Mouse (Mus musculus): Measurements from ENCODE around the gene Rap1gap2. TPM values are rescaled to one million over a fixed set of nuclear protein-coding genes. Genes with fewer than 3 reads are reported as not detected.

Gene Rap1gap2
- polyA plus RNA-seq (2012; ENCODE audit: low replicate concordance), result 13.6 and 44.1 TPM in 2 replicates

DNA sequence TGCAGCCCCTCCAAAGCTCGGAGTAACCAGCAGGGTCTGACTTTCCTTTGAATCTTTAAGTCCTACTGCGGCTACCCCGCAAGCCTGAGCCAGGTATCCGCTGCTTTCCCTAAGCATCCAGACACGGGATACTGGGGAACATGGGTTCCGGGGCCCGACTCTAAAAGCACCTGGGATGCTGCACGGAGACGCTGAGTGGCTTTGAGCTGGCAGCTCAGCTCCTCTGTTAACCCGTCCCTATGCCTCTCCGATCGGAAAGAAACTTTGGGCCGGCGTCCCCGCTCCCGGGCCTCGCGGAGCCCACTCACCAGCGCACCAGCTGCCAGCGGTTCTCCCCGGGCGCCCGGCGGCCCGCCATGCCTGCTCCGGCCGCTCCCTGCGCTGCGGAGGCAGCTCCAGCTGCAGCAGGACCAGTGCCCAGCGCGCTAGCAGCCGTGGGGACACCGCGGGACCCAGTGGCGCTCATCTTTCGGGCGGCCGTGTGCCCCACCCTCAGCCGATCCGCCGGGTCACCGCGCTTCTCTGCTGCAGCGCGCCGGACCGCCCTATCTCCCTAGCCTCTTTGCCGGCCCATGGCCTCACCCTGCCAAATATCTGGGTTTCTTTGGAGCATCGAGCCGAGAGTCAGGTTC lies at the start of gene Rap1gap2:
Rap1gap2 (minus strand) TSS at position 371 of the 632 bp plus-strand sequence.

GRCm38 (mm10) chr11:74649095-74649646 lies 38.5 kb upstream of the Rap1gap2 start, which contains the start of gene Cluh:
TSS of gene Cluh (plus strand) at chr11:74649495.

GRCm38 (mm10) chr11:74619201-74619955 lies 8.7 kb upstream of the Rap1gap2 start, which contains the start of gene Ccdc92b:
TSS of gene Ccdc92b (plus strand) at chr11:74619605.

DNA sequence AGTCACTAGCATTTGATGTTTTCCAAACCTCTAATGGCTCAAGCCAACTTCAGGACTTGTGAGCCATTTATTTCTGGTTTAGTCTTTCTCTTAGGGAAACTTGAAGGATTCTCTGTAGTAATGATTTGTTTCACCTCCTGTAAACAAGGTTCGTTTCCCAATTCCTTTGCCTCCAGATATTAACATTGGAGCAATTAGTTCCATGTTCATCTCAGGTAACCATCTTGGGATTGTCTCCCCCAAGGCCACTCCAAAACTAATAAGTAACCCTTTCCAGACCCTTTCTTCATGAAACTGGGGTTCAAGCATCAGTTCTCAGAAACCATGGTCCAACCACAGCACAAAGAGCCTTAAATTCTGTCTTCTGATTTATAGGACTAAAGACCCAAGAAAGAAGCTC lies 248.9 kb downstream of the Rap1gap2 start, which contains the start of gene Olfr412:
Olfr412 (plus strand) TSS at position 301 of the 400 bp plus-strand sequence.

DNA sequence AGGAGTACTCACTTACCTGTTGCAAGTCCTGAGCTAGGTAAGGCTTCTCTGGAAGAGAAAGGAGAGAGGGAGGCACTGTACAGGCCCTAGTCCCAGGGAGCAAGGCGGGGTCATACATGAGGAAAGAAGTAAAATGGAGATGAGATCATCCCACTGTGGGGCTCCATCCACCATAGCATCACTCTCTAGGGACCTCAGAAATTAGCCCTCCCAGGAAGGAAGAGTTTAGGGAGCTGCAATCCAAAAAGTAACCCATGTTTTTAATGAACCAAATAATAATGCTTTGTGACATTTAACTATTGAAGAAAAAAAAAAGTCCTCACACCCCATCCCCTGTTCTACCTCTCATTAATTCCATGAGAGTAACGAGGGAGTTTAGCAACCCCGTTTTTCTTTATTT lies 258.2 kb downstream of the Rap1gap2 start, which contains the start of gene Olfr411:
Olfr411 (minus strand) TSS at position 101 of the 400 bp plus-strand sequence.

GRCm38 (mm10) chr11:74337931-74338330 lies 272.8 kb downstream of the Rap1gap2 start, which contains the start of gene Olfr410:
TSS of gene Olfr410 (minus strand) at chr11:74338031.

Other genes starting within 250 kb of the Rap1gap2 start
- gene Olfr412, start 248.8 kb downstream of the Rap1gap2 start, polyA plus RNA-seq (2012; ENCODE audit: low replicate concordance), result not detected in 2 replicates
- gene Ccdc92b, start 8.7 kb upstream of the Rap1gap2 start, polyA plus RNA-seq (2012; ENCODE audit: low replicate concordance), result 0.17 and 0.52 TPM in 2 replicates
- gene Cluh, start 38.6 kb upstream of the Rap1gap2 start, polyA plus RNA-seq (2012; ENCODE audit: low replicate concordance), result 25.4 and 26.6 TPM in 2 replicates
- gene Pafah1b1, start 113.8 kb upstream of the Rap1gap2 start, polyA plus RNA-seq (2012; ENCODE audit: low replicate concordance), result 8.9 and 12.1 TPM in 2 replicates
- 5.3 and 14.5 TPM in 2 replicates for gene Mettl16, start 159.9 kb upstream of the Rap1gap2 start, polyA plus RNA-seq (2012; ENCODE audit: low replicate concordance)
- gene Mnt, start 220.0 kb upstream of the Rap1gap2 start, polyA plus RNA-seq (2012; ENCODE audit: low replicate concordance), result 148 and 345 TPM in 2 replicates

All from hematopoietic multipotent progenitor cell, adult 10-12 weeks (in vitro differentiated cells).